Mouse (Mus musculus): ENCODE results near the gene Tbx4.

The Tbx4 gene

DNA sequence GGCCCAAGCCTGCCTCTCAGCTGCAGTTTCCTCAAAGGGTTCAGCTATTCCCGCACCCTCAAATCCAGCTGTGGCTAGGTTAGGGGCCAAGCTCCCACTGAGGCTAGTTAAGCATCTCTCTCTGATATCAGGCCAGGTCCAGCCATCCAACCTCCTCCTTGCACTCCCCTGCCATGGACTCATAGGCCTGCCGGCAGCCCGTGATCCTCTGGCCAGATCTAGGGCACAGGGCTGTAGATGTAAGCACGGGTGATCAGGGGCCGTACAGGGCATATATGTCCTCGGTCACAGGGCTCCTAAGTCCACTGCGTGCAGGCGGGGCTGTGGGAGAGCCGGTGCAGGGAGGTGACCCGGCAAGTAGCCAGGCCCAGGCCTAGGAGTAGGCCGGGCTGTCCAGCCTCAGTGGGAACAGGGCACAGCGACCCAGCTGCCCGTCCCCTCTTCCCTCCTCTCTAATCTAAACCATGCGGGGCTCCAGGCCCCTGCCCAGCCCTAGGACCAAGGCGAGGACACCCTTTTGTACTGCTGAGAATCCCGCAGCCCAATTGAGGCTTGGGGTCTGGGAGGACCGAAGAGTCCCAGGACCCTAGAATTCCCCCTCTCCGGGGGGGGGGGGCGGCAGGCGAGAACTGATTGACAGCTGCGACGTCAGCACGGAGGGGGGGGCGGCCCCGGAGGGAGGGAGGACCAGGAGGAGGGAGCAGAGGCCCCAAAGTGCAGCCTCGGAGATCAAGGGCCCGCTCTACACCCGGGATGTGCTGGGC lies at the start of gene Tbx4:
Gene Tbx4, plus strand, starts transcription at position 758 of the 764 bp plus-strand sequence.
- DNase-seq (ENCODE audit: low spot score in 2 of 2), result no peak

GRCm38 (mm10) chr11:85836523-85837290 lies 49.5 kb upstream of the Tbx4 start:
- no peak for DNase-seq (ENCODE audit: low spot score in 2 of 2)

DNA sequence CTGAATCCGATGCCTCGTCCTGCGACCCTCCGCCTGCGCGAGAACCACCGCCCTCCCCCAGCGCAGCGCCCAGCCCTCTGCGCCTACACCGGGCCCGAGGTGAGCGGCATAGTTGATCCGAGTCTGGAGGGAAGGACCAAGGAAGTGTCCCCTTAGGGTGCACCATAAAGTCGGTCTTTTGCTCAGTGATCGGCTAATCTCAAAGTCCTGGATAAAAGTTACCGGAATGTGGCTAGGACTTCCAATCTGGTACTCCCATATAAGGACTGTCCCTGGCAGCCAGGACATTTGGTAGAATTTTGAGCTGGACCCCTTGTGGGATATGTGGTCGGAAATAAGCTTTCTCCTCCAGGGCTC lies 49.0 kb upstream of the Tbx4 start:
- no peak for DNase-seq (ENCODE audit: low spot score in 2 of 2)

GRCm38 (mm10) chr11:85837648-85838423 lies 48.4 kb upstream of the Tbx4 start:
- no peak for DNase-seq (ENCODE audit: low spot score in 2 of 2)

DNA sequence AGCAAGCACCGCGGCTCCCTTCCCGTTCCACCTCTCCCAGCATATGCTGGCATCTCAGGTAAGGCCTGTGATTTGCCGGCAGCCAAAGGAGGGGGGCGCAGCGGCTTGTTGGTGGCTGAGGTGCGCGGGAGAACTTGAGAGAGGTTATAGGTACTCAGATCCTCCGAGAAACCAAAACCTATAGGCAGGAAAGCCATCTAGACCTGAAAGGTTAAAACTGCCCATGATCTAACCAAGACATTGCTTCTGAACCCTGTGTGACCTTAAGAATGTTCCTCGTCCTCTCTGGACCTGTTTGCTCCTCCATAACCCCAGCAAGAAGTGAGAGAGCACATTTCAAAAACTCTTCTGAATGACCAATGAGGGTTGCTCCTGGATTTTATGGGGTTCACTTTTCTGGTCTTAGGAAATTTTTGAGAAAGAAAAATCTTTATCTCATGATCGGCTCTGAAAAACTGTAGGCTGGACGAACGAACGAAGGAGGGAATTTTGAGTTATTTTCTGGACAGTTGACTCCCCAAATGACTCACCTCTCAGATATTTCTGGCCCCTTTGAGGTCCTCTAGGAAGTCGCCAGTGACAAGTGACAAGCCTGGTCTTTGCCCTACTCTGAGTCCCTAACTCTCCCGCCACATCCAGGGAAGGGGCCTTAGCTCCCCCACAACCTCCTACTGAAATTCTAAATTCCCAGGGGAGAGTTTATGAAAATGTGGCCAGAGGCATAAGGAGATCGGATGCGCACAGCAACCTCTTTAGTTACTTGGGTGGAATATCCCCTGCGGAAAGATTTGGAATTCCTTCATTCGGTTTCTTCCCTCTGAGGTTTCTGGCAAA lies 47.6 kb upstream of the Tbx4 start:
- no peak for DNase-seq (ENCODE audit: low spot score in 2 of 2)

- DNase-seq (ENCODE audit: low spot score in 2 of 2), result no peak
Observed at GRCm38 (mm10) chr11:85839258-85840030, 46.8 kb upstream of the Tbx4 start.

DNA sequence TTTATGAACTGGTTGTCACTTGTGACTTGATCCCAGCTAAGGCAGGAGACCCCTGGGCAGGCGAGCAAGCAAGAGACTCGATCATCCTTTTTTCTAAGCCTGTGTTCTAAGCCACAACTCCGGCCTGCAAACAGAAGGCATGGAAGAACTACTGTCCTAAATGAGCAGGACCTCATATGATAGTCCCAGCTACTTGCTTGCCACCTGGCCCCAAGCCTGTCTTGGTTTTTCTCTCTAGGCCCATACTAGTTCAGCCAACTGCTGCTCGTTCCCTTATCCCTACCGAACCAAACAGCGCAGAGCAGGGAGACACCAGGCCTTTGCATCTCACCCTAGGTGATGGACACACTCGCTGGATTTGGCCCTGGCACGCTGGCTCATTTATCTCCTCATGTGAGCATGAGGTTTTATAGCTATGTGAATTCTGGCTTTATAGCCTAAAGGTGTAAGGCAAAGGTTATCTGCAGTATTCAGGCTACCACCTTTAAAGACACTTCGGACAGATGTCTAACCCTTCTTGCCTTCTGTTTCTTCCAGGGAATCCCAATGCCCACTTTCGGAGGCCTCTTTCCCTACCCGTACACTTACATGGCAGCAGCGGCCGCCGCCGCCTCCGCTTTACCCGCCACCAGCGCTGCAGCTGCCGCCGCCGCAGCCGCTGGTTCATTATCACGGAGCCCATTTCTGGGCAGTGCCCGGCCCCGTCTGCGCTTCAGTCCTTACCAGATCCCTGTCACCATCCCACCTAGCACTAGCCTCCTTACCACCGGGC lies 46.0 kb upstream of the Tbx4 start:
- DNase-seq (ENCODE audit: low spot score in 2 of 2), result no peak

DNA sequence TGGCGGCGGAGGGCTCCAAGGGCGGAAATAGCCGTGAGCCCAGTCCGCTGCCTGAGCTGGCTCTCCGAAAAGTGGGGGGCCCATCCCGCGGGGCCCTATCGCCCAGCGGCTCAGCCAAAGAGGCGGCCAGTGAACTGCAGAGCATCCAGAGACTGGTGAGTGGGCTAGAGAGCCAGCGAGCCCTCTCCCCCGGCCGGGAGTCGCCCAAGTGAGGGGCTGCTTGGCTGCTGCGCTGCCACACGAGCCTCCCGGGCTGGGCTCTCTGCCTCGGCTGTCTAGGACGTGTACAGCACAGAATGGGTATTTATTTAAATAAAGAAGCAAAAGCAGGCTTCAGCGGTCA lies 45.4 kb upstream of the Tbx4 start:
- no peak for DNase-seq (ENCODE audit: low spot score in 2 of 2)

GRCm38 (mm10) chr11:85841211-85841681 lies 45.0 kb upstream of the Tbx4 start:
- DNase-seq (ENCODE audit: low spot score in 2 of 2), result no peak

DNA sequence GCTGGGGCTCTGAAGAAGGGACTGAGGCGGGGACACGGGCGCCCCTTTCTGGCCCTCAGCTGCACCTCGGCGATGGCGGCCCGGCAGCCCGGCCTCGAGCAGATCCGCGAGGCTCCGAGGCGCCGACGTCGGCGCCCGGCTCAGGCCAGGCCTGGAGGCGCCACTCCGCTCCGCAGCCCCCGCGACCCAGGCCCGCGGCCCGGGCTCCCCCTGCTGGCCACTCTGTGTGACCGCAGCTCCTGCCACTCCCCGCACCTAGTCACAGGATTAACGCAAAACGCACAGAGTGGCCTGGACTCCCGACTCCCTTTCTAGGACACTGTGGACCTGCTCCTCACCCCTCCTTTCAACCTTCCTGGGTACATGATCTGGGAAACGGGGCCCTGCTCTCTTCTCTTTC lies 44.2 kb upstream of the Tbx4 start:
- DNase-seq (ENCODE audit: low spot score in 2 of 2), result peak; percentile 23 to 74

- DNase-seq (ENCODE audit: low spot score in 2 of 2), result no peak
Observed at GRCm38 (mm10) chr11:85842596-85843346, 43.5 kb upstream of the Tbx4 start.

DNA sequence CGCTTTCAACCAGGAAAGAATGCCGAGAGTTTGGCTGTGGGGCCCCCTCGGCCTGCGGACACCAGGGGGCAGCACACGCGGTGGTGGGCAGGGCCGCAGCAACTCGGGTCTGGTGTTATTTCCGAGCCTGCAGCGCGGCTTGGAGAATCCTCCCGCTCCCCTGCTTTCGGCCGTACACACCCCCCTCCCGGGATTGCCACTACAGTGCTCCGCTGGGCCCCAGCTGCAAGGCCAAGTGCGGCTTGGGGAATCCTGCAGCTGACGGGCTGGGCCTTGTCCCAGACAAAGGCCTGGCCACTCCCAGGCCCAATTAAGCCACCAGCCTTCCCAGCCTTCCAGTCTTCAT lies 42.9 kb upstream of the Tbx4 start:
- peak; percentile 31 to 69 for DNase-seq (ENCODE audit: low spot score in 2 of 2)

DNA sequence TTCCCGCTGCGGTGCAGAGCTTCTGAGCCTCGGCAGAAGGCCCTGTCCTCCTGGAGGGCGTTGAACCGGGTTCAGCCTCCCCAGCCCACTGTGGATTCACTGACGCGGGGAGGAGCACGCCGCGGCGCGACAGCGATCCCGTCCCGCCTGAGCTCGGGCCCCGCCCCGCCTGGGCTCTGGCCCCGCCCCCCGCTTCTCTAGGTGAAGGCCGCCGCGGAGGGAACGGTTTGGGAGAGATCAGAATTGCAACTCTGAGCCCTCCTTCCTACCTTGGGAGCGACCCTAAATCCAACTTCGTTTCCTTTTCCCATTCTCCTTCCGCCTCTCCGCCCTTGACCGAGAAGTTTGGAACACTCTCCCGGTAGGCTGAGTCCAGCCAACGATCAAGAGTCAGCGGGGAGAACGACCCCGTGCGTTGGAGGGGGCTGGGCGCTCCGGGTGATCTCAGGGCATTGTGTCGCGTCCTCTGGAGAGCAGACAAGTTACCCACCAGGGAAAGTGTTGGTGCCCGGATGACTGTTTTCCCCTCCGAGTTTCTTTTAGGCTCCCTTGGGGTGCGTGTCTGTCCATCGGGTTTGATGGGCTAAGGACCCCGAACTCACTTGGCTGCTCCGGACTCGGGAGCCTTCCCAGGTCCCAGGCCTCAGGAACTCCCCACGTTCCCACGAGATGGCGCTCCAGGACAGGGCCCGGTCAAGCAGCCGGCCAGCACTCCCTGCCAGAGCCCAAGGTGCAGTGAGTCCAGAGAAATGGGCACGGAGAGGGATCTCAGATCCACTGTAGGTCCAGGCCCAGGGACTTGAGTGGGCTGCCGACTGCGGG lies 41.9 kb upstream of the Tbx4 start:
- peak; percentile 22 to 71 for DNase-seq (ENCODE audit: low spot score in 2 of 2)

DNA sequence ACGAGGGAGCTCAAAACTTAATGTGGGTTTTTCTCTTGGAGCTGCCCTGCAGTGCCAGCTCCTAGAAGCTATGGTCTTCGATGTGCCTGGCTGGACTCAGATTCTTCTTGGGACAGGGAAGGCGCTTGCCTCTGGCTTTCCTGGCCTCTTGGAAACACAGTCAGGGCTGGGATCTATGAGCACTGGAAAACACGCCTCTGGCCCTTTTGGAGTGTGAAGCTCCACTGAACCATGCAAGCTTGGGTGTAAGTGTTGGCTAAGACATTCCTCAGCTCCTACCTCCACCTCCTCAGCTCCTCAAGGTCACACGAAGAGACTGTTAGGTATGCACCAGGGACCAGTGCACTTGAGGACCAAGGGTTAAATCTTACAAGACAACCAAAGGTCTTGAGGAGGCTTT lies 41.3 kb upstream of the Tbx4 start:
- no peak for DNase-seq (ENCODE audit: low spot score in 2 of 2)

GRCm38 (mm10) chr11:85845921-85846320 lies 40.3 kb upstream of the Tbx4 start:
- no peak for DNase-seq (ENCODE audit: low spot score in 2 of 2)

GRCm38 (mm10) chr11:85846509-85846908 lies 39.7 kb upstream of the Tbx4 start:
- no peak for DNase-seq (ENCODE audit: low spot score in 2 of 2)

DNA sequence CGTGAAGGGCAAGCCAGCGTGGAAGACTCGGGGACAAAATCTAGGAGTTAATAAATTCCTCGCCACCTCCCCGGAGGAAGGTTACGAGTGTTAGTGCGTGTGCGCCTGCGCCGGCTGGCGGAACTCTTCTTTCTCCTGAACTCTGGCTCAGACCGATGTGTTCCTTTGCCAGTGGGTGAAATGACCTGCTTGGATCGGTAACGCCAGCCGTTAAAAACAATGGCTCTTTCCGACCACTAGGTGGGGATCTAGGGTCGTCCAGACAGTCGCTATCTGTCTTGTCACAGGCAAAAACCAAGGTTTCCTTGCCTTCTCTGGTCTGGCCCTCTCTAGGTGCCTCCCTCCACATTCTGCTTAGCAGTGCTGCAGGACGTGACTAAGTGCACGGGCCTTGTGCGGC lies 37.2 kb upstream of the Tbx4 start:
- DNase-seq (ENCODE audit: low spot score in 2 of 2), result peak; percentile 30 to 63

DNA sequence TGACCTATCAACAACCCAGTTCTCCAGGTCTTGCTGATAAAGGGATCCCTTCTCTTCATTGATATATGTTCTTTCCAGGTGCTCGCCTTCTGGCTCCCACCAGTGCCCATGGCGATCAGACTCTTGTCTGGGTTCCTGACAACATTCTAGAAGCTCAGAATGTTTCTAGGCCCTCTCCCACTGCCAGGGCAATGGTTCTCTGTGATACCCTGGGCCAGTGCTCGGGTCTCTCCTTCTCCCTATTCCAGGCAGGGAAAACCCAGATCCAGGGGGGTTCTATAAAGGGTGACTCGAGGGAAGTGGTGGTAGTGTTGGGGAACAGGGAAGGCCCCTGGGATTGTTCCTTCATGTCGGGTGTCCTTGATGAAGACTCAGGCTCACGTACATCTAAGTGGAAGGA lies 36.0 kb upstream of the Tbx4 start, which contains the start of gene Gm11444:
Gene Gm11444, minus strand, starts transcription at position 101 of the 400 bp plus-strand sequence.
- no peak for DNase-seq (ENCODE audit: low spot score in 2 of 2)

Data from thymus, postnatal 10 days (tissue).